Mouse (Mus musculus): ENCODE results near the gene Skint8. TPM values are rescaled to one million over a fixed set of nuclear protein-coding genes. Genes with fewer than 3 reads are reported as not detected.
"Not testable (repeated sequence)": the region's sequence is repeated elsewhere in the genome, so short reads cannot be mapped to it uniquely, and the experiment has no call there.

Gene Skint8
- not detected in 2 replicates for polyA plus RNA-seq (2015; fragmentation: Nextera tagmentation; extraction: Ambion mirVana)

DNA sequence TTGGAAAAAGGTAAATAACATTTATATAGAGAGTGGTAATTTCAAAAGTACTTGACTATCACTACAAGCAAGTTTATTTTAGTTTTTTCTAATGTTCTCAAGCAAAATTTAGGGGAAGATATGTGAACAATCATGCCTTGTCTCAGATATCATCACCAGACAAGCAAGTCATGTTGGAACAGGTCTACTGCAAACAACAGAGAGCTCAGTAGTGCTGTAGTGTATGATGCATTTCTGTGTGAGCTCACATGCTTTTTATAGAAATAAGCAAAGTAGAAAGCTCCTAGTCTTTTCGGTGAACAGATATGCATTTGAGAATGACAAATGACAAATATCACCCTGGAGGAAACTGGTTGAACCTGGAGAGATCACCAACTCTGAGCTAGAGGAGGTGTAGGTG is at the start of gene Skint8:
Gene Skint8 (plus strand): TSS at position 301 of the 400 bp plus-strand sequence.
- peaks cover 5% of the 10 kb centered on the region; the same call in 1 of the 2 replicates for H3K9me3 ChIP-seq
- no peaks in the 10 kb centered on the region for H3K27me3 ChIP-seq
- H3K36me3 ChIP-seq = no peaks in the 10 kb centered on the region
- WGBS = 90% methylated on average over 1 of the region's 1 CpGs
- no peak within 1 kb of the TSS for H3K9ac ChIP-seq
- no peak within 1 kb of the TSS for H3K27ac ChIP-seq
- no peak within 1 kb of the TSS for H3K4me2 ChIP-seq
- no peak for ATAC-seq (ENCODE audit: low FRiP score)
- no peaks in the 10 kb centered on the region for H3K4me1 ChIP-seq (replicated peaks)
- no peak within 1 kb of the TSS for H3K4me3 ChIP-seq

DNA sequence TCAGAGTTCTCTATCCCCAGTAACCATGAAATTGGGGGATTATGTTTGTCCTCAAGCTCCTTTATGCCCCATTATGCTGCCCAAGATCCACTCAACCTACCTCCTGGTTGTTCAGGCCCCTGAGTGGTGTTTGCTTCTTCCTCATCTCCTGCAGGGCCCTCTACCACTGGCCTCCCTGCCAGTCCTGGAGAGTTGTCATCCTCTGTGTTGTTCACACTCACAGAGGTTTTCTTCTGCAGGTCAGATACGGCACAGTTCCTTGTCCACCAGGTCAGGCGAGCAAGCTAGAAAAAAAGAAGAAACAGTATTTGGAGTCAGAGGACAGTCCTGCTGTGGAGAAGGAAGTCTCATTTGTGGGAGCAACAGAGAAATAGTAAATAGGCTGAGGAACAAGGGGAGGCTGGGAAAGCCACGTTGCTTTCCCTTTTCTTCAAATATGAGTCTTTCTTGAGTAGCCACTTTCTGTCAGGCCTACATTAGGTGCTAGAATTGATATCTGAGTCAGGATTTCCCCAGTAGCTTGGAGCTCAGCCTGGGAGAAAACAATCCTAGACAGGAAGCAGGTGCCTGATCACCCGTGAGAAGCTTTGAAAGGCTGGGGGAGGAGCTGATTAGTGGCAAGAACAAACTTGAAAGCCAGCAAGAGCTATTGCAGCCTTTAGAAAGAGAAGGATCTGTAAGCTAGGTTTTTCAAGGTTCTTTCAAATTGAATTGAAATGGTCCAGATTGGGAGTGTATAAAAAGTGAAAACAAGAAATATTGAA is 38.9 kb upstream of the Skint8 start:
- no peak overlapping the region for H3K9ac ChIP-seq
- no peak for ATAC-seq (ENCODE audit: low FRiP score)
- H3K4me1 ChIP-seq (replicated peaks) = no peaks in the 10 kb centered on the region
- H3K4me2 ChIP-seq = no peak overlapping the region
- no peak overlapping the region for H3K27ac ChIP-seq
- no peaks in the 10 kb centered on the region for H3K27me3 ChIP-seq
- H3K9me3 ChIP-seq = no peaks in the 10 kb centered on the region
- no peaks in the 10 kb centered on the region for H3K36me3 ChIP-seq
- no peak overlapping the region for H3K4me3 ChIP-seq
- 54% methylated on average over 4 of the region's 4 CpGs for WGBS

DNA sequence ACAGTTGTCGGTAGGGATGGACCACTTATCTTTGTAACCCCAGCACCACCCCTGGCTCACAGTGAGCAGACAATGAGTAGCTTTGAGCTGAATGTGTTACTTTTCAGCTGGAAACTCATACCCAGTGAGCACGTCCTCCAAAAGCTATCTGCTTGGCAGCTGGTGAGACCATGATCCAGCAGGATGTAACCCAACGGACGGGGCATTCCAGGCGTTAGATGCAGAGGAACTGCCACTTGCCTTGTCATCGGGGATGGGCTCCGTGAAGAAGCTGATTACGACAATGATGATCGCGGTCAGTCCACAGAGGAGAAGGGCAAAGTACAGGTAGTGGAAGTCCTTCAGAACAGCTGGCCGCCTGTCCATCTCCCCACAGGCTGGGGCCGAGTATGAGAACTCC is 35.6 kb upstream of the Skint8 start:
- H3K4me2 ChIP-seq = no peak overlapping the region
- H3K9me3 ChIP-seq = no peaks in the 10 kb centered on the region
- ATAC-seq (ENCODE audit: low FRiP score) = no peak
- H3K9ac ChIP-seq = no peak overlapping the region
- H3K4me3 ChIP-seq = no peak overlapping the region
- no peaks in the 10 kb centered on the region for H3K36me3 ChIP-seq
- WGBS = 93% methylated on average over 12 of the region's 12 CpGs
- H3K27me3 ChIP-seq = no peaks in the 10 kb centered on the region
- H3K4me1 ChIP-seq (replicated peaks) = no peaks in the 10 kb centered on the region
- no peak overlapping the region for H3K27ac ChIP-seq

DNA sequence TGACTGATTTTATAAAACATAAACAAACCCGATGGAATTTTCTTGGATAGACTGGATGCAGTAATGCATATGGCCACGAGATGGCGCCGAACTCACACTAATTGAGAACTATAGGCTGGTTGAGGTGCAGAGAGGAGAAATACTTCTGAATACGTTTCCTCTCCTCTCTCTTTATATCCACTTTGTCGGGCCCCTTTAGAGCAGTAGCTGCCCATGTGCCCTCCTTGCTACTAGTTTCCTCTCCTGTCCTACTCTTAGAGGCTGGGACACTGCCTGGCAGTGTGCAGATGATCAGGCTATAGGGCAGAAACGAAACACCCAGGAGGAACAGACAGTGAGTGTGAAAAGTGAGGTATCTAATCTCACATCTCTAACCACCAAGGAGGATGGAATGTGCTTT is 33.2 kb upstream of the Skint8 start:
- WGBS = 15% methylated on average over 7 of the region's 7 CpGs
- H3K27ac ChIP-seq = no peak overlapping the region
- no peaks in the 10 kb centered on the region for H3K36me3 ChIP-seq
- H3K4me1 ChIP-seq (replicated peaks) = no peaks in the 10 kb centered on the region
- peak; percentile 83 for ATAC-seq (ENCODE audit: low FRiP score)
- 0 out of 2 replicates have a peak overlapping the region, but pooled peaks have one; percentile 22 for H3K4me2 ChIP-seq
- no peaks in the 10 kb centered on the region for H3K9me3 ChIP-seq
- H3K27me3 ChIP-seq = no peaks in the 10 kb centered on the region
- no peak overlapping the region for H3K4me3 ChIP-seq
- no peak overlapping the region for H3K9ac ChIP-seq

DNA sequence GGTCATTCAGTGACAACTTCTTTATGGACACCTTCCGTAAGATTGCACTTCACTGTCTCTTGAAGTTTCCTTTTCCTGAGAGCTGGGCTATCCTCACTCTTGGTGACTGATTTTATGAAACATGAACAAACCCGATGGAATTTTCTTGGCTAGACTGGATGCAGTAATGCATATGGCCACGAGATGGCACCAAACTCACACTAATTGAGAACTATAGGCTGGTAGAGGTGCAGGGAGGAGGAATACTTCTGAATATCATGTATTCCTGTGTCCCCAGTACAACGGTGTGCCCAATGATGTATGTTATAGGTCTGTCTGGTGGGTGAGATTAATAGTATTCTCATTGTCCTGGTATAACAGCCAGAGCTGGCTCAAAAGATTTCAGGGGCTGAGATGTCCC is 32.6 kb upstream of the Skint8 start:
- Histone ChIP-seq H3K4me3 (no peak overlapping the region), H3K9me3 (no peaks in the 10 kb centered on the region), H3K4me1 (replicated peaks) (no peaks in the 10 kb centered on the region), H3K4me2 (no peak overlapping the region), H3K9ac (no peak overlapping the region), H3K27ac (no peak overlapping the region), H3K27me3 (no peaks in the 10 kb centered on the region), H3K36me3 (no peaks in the 10 kb centered on the region)
- WGBS = 25% methylated on average over 4 of the region's 4 CpGs
- ATAC-seq (ENCODE audit: low FRiP score) = peak; percentile 82

- Histone ChIP-seq H3K9ac (no peak overlapping the region), H3K27me3 (no peaks in the 10 kb centered on the region), H3K4me1 (replicated peaks) (no peaks in the 10 kb centered on the region), H3K27ac (no peak overlapping the region), H3K36me3 (no peaks in the 10 kb centered on the region), H3K4me3 (no peak overlapping the region), H3K9me3 (no peaks in the 10 kb centered on the region), H3K4me2 (no peak overlapping the region)
- no peak for ATAC-seq (ENCODE audit: low FRiP score)
Observed at GRCm38 (mm10) chr4:111892138-111892537, 27.1 kb upstream of the Skint8 start.

DNA sequence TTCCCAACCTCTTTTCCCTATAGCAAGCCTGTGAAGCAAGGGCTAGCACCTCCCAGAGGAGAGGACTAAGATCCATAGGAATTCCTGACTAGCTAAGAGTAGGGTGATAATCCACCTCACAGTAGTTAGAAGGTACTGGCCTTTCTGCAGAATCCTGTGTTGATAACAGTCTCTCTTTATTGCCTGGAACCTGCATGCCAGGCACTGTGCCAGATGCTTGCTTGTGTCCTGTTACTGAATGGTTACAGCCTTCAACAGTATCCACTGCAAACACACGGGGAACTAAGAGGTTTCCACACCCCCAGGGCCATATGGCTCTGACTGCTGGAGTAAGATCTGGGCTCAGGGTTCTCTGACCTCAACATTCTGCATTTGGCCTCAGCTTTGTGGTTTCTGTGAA is 21.4 kb upstream of the Skint8 start:
- H3K4me1 ChIP-seq (replicated peaks) = no peaks in the 10 kb centered on the region
- H3K9ac ChIP-seq = no peak overlapping the region
- no peaks in the 10 kb centered on the region for H3K27me3 ChIP-seq
- WGBS = 50% methylated on average over 1 of the region's 1 CpGs
- no peaks in the 10 kb centered on the region for H3K36me3 ChIP-seq
- H3K4me3 ChIP-seq = no peak overlapping the region
- ATAC-seq (ENCODE audit: low FRiP score) = no peak
- no peak overlapping the region for H3K4me2 ChIP-seq
- no peak overlapping the region for H3K27ac ChIP-seq
- no peaks in the 10 kb centered on the region for H3K9me3 ChIP-seq

- no peak overlapping the region for H3K4me2 ChIP-seq
- H3K4me1 ChIP-seq (replicated peaks) = no peaks in the 10 kb centered on the region
- H3K27ac ChIP-seq = no peak overlapping the region
- no peaks in the 10 kb centered on the region for H3K9me3 ChIP-seq
- no peak for ATAC-seq (ENCODE audit: low FRiP score)
- H3K9ac ChIP-seq = no peak overlapping the region
- no peaks in the 10 kb centered on the region for H3K27me3 ChIP-seq
- H3K4me3 ChIP-seq = no peak overlapping the region
- WGBS = 79% methylated on average over 4 of the region's 4 CpGs
- no peaks in the 10 kb centered on the region for H3K36me3 ChIP-seq
Observed at GRCm38 (mm10) chr4:111898566-111898965, 20.6 kb upstream of the Skint8 start.

DNA sequence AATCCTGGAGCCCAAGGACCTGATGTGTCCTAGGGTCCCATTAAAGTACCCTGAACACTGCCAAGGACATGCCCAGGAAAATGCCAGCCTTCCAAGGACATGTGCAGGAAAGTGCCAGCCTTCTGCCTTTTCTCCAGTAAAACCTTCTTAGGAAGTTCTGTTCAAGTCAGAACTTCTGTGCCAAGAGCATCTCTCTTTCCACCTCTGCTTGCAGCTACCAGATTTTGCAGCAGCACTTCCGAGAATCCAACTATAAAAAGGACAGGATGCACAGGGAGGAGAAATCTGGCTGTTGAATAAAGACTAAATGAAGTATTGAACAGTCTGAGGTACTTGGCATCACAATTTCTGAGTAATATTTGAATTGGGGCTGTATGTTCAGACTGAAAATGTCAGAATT is 18.7 kb upstream of the Skint8 start:
- ATAC-seq (ENCODE audit: low FRiP score); H3K9ac ChIP-seq; H3K27ac ChIP-seq: not testable (repeated sequence)

DNA sequence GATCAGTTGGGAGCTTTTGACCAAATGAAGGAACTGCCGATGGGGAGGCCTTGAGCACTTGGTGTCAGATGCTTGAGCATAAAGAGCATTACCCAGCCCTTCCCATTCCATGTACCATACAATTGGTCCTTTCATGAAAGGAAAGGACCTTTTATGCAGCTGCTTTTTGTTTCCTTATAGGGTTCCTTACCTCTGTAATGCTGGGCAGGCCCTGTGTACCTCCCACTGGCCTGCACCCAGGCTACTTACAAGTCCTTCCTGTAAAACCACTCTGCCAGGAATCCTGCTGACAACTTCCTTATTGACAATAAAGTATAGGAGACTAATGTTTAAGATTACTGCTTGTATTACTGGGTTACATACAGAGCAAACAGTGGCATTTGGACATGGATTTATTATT is 17.7 kb upstream of the Skint8 start:
- Histone ChIP-seq H3K27me3 (no peaks in the 10 kb centered on the region), H3K9ac (no peak overlapping the region), H3K4me3 (no peak overlapping the region), H3K4me1 (replicated peaks) (no peaks in the 10 kb centered on the region), H3K4me2 (no peak overlapping the region), H3K36me3 (no peaks in the 10 kb centered on the region), H3K9me3 (no peaks in the 10 kb centered on the region), H3K27ac (no peak overlapping the region)
- 69% methylated on average over 1 of the region's 1 CpGs for WGBS
- no peak for ATAC-seq (ENCODE audit: low FRiP score)

More for the DNA sequence above, 18.7 kb upstream of the Skint8 start:
- not testable (repeated sequence) for H3K27me3 ChIP-seq; H3K9me3 ChIP-seq; H3K36me3 ChIP-seq; H3K4me1 ChIP-seq (replicated peaks); H3K4me2 ChIP-seq; H3K4me3 ChIP-seq
- 90% methylated on average over 1 of the region's 1 CpGs for WGBS

GRCm38 (mm10) chr4:111902775-111903174 is 16.4 kb upstream of the Skint8 start, which contains the start of gene Slc5a9:
Gene Slc5a9, minus strand, starts transcription at chr4:111902918.
- Histone ChIP-seq H3K27me3 (no peaks in the 10 kb centered on the region), H3K9me3 (no peaks in the 10 kb centered on the region), H3K4me1 (replicated peaks) (no peaks in the 10 kb centered on the region), H3K4me3 (no peak within 1 kb of the TSS), H3K36me3 (no peaks in the 10 kb centered on the region), H3K4me2 (no peak within 1 kb of the TSS), H3K27ac (no peak within 1 kb of the TSS), H3K9ac (no peak within 1 kb of the TSS)
- ATAC-seq (ENCODE audit: low FRiP score) = no peak

- no peak overlapping the region for H3K9ac ChIP-seq
- ATAC-seq (ENCODE audit: low FRiP score) = peak; percentile 43; the same call in 1 of the 2 replicates
- no peak overlapping the region for H3K4me3 ChIP-seq
- H3K4me1 ChIP-seq (replicated peaks) = no peaks in the 10 kb centered on the region
- WGBS = 43% methylated on average over 2 of the region's 2 CpGs
- no peak overlapping the region for H3K4me2 ChIP-seq
- H3K36me3 ChIP-seq = no peaks in the 10 kb centered on the region
- H3K27ac ChIP-seq = no peak overlapping the region
- H3K27me3 ChIP-seq = no peaks in the 10 kb centered on the region
- H3K9me3 ChIP-seq = no peaks in the 10 kb centered on the region
Observed at GRCm38 (mm10) chr4:111907926-111908325, 11.3 kb upstream of the Skint8 start.

DNA sequence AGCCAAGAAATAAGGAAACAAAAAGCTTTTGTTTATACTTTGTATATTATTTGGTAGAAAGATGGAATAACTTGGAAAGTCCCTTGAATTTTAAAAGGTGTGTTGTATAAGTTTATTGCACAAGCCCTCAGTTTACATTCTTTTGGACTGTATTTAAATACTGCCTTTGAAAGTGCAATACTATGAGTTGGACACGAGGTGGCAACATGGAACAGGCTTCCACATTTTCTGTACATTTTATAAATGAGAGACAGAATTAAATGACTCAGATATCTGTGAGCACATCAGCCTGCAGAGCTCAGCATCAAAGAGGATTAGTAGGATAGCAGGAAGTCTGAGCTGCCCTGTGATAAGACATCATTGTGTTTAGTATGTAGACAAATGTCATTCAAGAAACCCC is 42.1 kb downstream of the Skint8 start:
- Histone ChIP-seq H3K27ac (no peak overlapping the region), H3K9ac (no peak overlapping the region), H3K4me2 (no peak overlapping the region), H3K36me3 (no peaks in the 10 kb centered on the region), H3K27me3 (no peaks in the 10 kb centered on the region), H3K9me3 (no peaks in the 10 kb centered on the region), H3K4me1 (replicated peaks) (no peaks in the 10 kb centered on the region), H3K4me3 (no peak overlapping the region)
- 34% methylated on average over 1 of the region's 1 CpGs for WGBS
- ATAC-seq (ENCODE audit: low FRiP score) = no peak
